Mouse (Mus musculus) spleen, adult 2 months (tissue): ENCODE measurements around the gene Sspn.

ENCODE experiments used
- CTCF ChIP-seq: fragments of 200-500 bp; IDR thresholded peaks from 2 replicates; pipeline ENCODE4 v1.5.1; 2011; ENCODE audit warnings: mild to moderate bottlenecking, inconsistent platforms; ENCODE audit not compliant: insufficient read depth, insufficient read length, insufficient replicate concordance; ENCODE audit errors: extremely low read depth
- POLR2A ChIP-seq: fragments of 200-500 bp; IDR thresholded peaks from 2 replicates; pipeline ENCODE4 v1.6.1; 2011; ENCODE audit warnings: low read depth, low read length, inconsistent platforms

DNA sequence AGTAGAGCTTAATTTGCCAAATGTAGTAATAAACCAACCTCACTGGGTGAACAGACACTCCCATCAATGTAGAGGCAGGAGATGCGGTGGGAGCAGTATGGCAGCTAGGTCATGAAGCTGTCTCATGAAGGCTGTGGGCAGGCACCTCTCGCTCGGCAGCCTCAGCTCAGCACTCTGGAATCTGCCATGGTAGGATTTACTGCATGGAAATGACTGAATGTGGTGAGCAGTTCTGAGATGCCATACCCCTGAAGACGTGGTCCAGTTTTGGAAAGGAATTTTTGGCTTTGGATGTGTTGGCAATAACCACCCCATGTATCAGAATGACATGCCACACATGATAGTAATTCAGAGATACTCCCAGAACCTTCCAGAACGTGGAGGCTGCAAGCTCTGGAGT, 19.2 kb downstream of the Sspn start:
- TF ChIP-seq POLR2A, result no peak
- TF ChIP-seq CTCF, result no peak
